ENCODE assay signal across 8 mouse cellular contexts in the genomic region with DNA sequence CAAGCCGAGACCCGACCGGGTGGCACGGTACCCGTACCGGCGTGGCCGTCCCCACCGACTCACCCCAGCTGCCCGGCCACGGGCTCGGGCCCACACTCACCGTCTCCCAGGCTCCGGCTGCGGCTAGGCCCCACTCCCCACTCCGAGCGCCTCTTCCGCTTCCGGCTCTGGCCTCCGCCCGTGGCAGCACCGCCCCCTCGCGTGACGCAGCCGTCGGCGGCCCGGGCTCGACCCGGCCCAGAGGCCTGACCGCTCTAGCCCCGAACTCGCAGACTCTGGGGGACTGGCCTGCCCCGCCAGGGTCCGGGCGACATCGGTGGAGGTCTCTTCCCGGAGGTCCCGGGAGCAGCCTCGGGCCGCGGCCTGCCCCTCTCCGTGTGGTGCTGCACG. TPM values are rescaled to one million over a fixed set of nuclear protein-coding genes. Genes with fewer than 3 reads are reported as not detected.
DNase-seq lines count a peak whose midpoint lies in the region; ATAC-seq lines count a peak whose summit lies in the region.

No protein-coding gene starts in this region.

- H3K4me3 ChIP-seq in hindbrain, embryonic 12.5 days: peak overlapping the region; percentile 92

- H3K9ac ChIP-seq in hindbrain, embryonic 12.5 days: peak overlapping the region; percentile 98

- peak overlapping the region; percentile 98 for H3K4me2 ChIP-seq in hindbrain, embryonic 12.5 days (replicated peaks)

- DNase-seq in R1 (ENCODE audit: low read depth, low spot score): peak; percentile 93
- DNase-seq in cerebellum, postnatal 10 days: peak; percentile 97 to 98
- peak; percentile 85 to 92 for DNase-seq in frontal cortex, postnatal 10 days (ENCODE audit: low spot score in 2 of 2)
- peak; percentile 80 to 96 for DNase-seq in layer of hippocampus, postnatal 25 days (ENCODE audit: extremely low spot score in 1 of 2, low spot score in 1 of 2)
- DNase-seq in lung, postnatal 14 days: peak; percentile 96
- peak; percentile 97 for DNase-seq in ovary, postnatal 36 days (ENCODE audit: low spot score)
- DNase-seq in thymus, postnatal 14 days: peak; percentile 97

- under 1% methylated on average over 43 of the region's 45 CpGs for WGBS in hindbrain, embryonic 12.5 days

- H3K9me3 ChIP-seq in hindbrain, embryonic 12.5 days (replicated peaks): no peaks in the 10 kb centered on the region

- peak; percentile 91 for ATAC-seq in hindbrain, embryonic 12.5 days (ENCODE audit: low FRiP score)

- peaks cover 37% of the 10 kb centered on the region for H3K4me1 ChIP-seq in hindbrain, embryonic 12.5 days

- no peaks in the 10 kb centered on the region for H3K27me3 ChIP-seq in hindbrain, embryonic 12.5 days

- peak overlapping the region; percentile 100 for H3K27ac ChIP-seq in hindbrain, embryonic 12.5 days

- peaks cover 18% of the 10 kb centered on the region for H3K36me3 ChIP-seq in hindbrain, embryonic 12.5 days

RNA-seq across cellular contexts. Expression of gene Clk3, which starts 0.7 kb away (rescaled TPM):
- polyA plus RNA-seq in hindbrain, embryonic 12.5 days (2016; fragmentation: Nextera tagmentation; extraction: Ambion mirVana): 81.8 and 82.5 TPM in 2 replicates
- 10 to 100 TPM; 72.9 to 75.2 TPM for total RNA-seq in layer of hippocampus, postnatal 25 days (2021)

RNA-seq across cellular contexts. Expression of gene Edc3, which starts 56.6 kb away (rescaled TPM):
- 39.4 and 40.3 TPM in 2 replicates for polyA plus RNA-seq in hindbrain, embryonic 12.5 days (2016; fragmentation: Nextera tagmentation; extraction: Ambion mirVana)
- 10 to 100 TPM; 14.0 to 15.2 TPM for total RNA-seq in layer of hippocampus, postnatal 25 days (2021)

Comparison
In these comparisons a context has a peak if more than half of its experiments do, and no peak if none do; other contexts are left out.
1. Peak in every context shown above with its lines: DNase-seq, ATAC-seq, H3K4me3 ChIP-seq and H3K27ac ChIP-seq.